Mouse (Mus musculus) hindbrain, embryonic 13.5 days (tissue): ENCODE measurements around the gene Efhc1. TPM values are rescaled to one million over a fixed set of nuclear protein-coding genes. Genes with fewer than 3 reads are reported as not detected.

Experiments used
- ATAC-seq: fragments of 200-750 bp; cut with Nextera tagmentation; 2 replicates; pipeline ENCODE4 v1.8.0; 2017; ENCODE audit warnings: moderate TSS enrichment; ENCODE audit not compliant: low FRiP score
- H3K27ac ChIP-seq: fragments of 300-500 bp; sonication (generic); 2 replicates; pipeline ENCODE4 v1.5.1; 2015; ENCODE audit warnings: inconsistent platforms, mild to moderate bottlenecking, moderate library complexity
- H3K27me3 ChIP-seq: fragments of 300-500 bp; sonication (generic); 2 replicates; pipeline ENCODE4 v1.6.1; 2015; ENCODE audit warnings: mild to moderate bottlenecking, inconsistent platforms
- H3K36me3 ChIP-seq: fragments of 300-500 bp; sonication (generic); 2 replicates; pipeline ENCODE4 v1.6.1; 2015; ENCODE audit warnings: mild to moderate bottlenecking, inconsistent platforms
- H3K4me1 ChIP-seq: fragments of 300-500 bp; sonication (generic); replicated peaks from 2 replicates; pipeline ENCODE4 v1.6.1; 2015; ENCODE audit warnings: inconsistent platforms
- H3K4me2 ChIP-seq: fragments of 300-500 bp; sonication (generic); 2 replicates; pipeline ENCODE4 v1.6.1; 2015; ENCODE audit warnings: inconsistent platforms, mild to moderate bottlenecking, moderate library complexity
- H3K4me3 ChIP-seq: fragments of 300-500 bp; sonication (generic); 2 replicates; pipeline ENCODE4 v1.5.1; 2015; ENCODE audit warnings: mild to moderate bottlenecking, inconsistent platforms
- H3K9ac ChIP-seq: fragments of 300-500 bp; sonication (generic); 2 replicates; pipeline ENCODE4 v1.6.1; 2015; ENCODE audit warnings: mild to moderate bottlenecking, inconsistent platforms
- H3K9me3 ChIP-seq: fragments of 300-500 bp; sonication (generic); 2 replicates; pipeline ENCODE4 v1.6.1; 2016; ENCODE audit warnings: inconsistent platforms
- WGBS: fragments of 180-500 bp; shearing (Covaris S2); methylation state at CpG from one replicate; pipeline ENCODE4 v1.1.7; 2015; 5-methylcytosine and 5-hydroxymethylcytosine counted together
- polyA plus RNA-seq: library from polyadenylated mRNA; unstranded; fragments of >200 nt; fragmentation: Nextera tagmentation; extraction: Ambion mirVana; gene quantifications from 2 replicates; pipeline ENCODE4 v1.2.1, GENCODE M21; 2015

The Efhc1 gene
- polyA plus RNA-seq, 1 experiment from 2014 or later: 3.5 TPM

DNA sequence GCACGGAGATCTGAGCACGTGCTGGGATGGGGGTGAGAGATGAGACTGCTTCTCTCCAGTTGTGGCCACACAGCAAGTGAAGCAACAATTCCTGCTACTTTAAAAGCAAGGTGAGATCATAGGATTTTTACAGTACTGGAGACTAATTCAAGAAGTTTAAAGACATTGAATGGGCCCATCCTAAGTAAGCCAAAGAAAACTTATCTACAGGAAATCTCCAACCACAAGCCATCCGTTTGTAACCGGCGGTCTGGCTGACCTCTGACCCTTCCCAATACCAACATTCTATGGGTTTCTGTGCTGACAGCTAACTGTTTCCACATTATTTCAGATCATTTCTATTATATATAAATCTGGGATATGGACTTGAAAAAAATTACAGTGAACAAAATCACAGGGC, 73.8 kb downstream of the Efhc1 start:
- Histone ChIP-seq H3K4me2 (no peak overlapping the region), H3K27ac (no peak overlapping the region), H3K27me3 (no peaks in the 10 kb centered on the region), H3K9ac (no peak overlapping the region), H3K36me3 (no peaks in the 10 kb centered on the region), H3K4me3 (no peak overlapping the region), H3K4me1 (no peaks in the 10 kb centered on the region), H3K9me3 (no peaks in the 10 kb centered on the region)
- WGBS: 88% methylated on average over 5 of the region's 5 CpGs
- ATAC-seq: no peak

- Histone ChIP-seq H3K4me3 (no peak overlapping the region), H3K36me3 (no peaks in the 10 kb centered on the region), H3K9me3 (no peaks in the 10 kb centered on the region), H3K27ac (no peak overlapping the region), H3K4me1 (no peaks in the 10 kb centered on the region), H3K27me3 (no peaks in the 10 kb centered on the region), H3K9ac (no peak overlapping the region), H3K4me2 (no peak overlapping the region)
- no peak for ATAC-seq
- WGBS: 85% methylated on average over 7 of the region's 7 CpGs
Measured at GRCm38 (mm10) chr1:21026534-21026933, 75.1 kb downstream of the Efhc1 start.

DNA sequence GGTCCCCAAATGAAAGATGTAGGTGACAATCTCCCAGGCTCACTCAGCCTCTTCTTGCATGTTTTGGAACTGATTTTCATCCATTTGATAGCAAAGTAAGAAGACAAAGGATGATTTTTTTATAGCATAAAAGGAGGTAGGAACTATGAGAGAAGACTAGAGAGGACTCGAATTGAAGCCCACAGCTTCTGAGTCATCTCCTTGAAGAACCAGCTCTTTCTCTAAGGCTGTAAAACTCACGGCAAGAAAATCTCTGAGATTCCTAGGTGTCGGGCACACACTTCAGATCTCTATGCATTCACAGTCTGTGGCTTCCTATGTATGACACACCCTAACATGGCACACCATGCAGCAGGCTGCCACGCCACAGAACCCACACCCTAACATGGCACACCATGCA, 77.6 kb downstream of the Efhc1 start:
- WGBS: 96% methylated on average over 4 of the region's 4 CpGs

DNA sequence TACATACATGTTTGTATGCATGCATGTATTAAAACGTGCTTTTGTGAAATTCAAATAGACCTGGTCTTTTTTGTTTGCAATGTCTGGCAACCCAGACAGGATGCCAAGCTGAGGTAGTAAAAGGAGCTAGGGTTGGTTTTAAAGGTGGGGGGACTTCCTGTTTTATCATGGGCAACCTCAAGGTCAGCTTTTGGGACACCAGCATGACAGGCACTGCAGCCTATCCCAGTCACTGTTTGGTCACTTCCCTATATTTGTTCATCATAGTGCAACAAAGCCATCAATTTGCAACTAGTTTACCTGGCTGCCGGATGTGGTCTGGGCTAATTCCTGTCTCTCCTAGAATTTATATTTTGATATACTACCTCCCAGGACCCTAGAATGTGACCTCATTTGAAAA, 80.2 kb downstream of the Efhc1 start:
- Histone ChIP-seq H3K4me3 (no peak overlapping the region), H3K4me1 (no peaks in the 10 kb centered on the region), H3K4me2 (no peak overlapping the region), H3K27ac (no peak overlapping the region), H3K9me3 (no peaks in the 10 kb centered on the region), H3K36me3 (no peaks in the 10 kb centered on the region), H3K27me3 (no peaks in the 10 kb centered on the region), H3K9ac (no peak overlapping the region)
- WGBS: 91% methylated on average over 2 of the region's 2 CpGs
- ATAC-seq: no peak

More for the DNA sequence above, 77.6 kb downstream of the Efhc1 start:
- Histone ChIP-seq H3K9ac (no peak overlapping the region), H3K27ac (no peak overlapping the region), H3K9me3 (no peaks in the 10 kb centered on the region), H3K4me3 (no peak overlapping the region), H3K36me3 (no peaks in the 10 kb centered on the region), H3K27me3 (no peaks in the 10 kb centered on the region), H3K4me2 (no peak overlapping the region), H3K4me1 (no peaks in the 10 kb centered on the region)
- ATAC-seq: no peak

DNA sequence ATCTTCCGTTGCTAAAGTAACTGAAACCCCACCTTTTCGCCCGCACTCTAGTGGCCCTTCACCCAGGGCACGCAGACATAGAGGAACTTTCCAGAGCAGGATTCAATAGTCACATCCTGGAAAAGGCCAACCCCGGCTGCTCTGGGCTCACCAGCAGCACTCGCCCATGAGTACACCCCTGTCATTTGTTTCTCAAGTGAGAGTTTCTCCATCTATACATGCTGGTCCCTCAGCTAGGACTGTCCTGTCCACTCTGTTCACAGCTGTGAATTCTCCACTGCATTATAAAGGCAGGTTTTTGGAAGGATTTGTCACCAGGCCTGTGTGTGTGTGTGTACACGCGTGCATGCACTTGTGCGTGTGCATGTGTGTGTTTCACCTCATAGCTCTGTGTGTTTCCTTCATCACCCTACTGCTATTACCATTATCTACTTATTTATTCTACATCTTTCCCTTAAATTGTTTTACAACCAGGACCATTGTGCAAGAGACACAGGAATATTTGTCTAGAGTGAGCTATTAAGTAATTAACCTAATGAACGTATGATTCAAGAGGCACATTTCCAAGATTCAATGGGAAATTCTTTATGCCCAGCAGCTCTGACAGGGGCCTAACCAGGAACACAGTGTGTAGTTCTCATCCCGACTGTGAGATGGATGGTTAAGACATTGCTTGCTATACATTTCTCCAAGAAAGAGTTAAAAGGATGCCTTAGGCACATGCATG, 81.8 kb downstream of the Efhc1 start:
- WGBS: 94% methylated on average over 11 of the region's 11 CpGs
- H3K36me3 ChIP-seq: no peaks in the 10 kb centered on the region

DNA sequence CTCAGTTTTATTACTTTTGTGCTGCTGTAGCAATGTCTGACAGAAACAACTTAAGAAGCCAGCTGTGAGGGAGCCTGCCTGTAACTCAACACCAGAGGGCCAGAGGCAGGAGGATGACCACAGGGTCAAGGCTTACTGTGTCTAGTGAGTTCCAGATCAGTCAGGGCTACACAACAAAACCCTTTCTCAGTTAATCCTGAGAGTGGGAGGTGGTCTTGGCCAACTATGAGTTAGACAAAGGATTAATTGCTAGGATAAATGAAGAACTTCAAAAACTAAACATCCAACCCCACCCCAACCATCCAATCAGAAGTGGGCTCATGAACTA, 82.3 kb downstream of the Efhc1 start:
- no peaks in the 10 kb centered on the region for H3K4me1 ChIP-seq
- H3K27me3 ChIP-seq: no peaks in the 10 kb centered on the region
- no peak overlapping the region for H3K4me2 ChIP-seq
- no peaks in the 10 kb centered on the region for H3K36me3 ChIP-seq
- no peak overlapping the region for H3K27ac ChIP-seq
- no peak for ATAC-seq
- H3K9ac ChIP-seq: no peak overlapping the region
- H3K4me3 ChIP-seq: no peak overlapping the region
- H3K9me3 ChIP-seq: no peaks in the 10 kb centered on the region

More for the DNA sequence above, 81.8 kb downstream of the Efhc1 start:
- Histone ChIP-seq H3K4me1 (no peaks in the 10 kb centered on the region), H3K9me3 (no peaks in the 10 kb centered on the region), H3K27me3 (no peaks in the 10 kb centered on the region), H3K4me2 (no peak overlapping the region), H3K9ac (no peak overlapping the region), H3K27ac (no peak overlapping the region), H3K4me3 (no peak overlapping the region)
- no peak for ATAC-seq

DNA sequence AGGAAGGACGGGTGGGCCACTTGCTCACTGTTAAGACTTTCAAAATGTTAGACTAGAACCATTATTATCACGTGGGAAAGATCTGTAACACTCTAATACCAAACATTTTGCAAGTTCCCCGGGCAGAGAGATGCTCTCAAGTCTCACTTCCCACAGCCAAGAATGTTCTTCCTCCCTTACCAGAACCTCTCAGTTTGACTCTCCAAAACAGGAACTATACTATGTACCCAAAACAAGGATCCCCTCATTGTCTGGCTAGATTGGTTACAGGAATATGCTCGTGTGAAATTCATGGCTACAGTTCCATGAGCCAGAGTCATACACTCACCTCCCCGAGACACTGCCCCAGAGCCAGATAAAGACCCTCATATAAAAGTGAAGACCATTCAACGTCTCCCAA, 84.5 kb downstream of the Efhc1 start:
- Histone ChIP-seq H3K36me3 (no peaks in the 10 kb centered on the region), H3K27ac (no peak overlapping the region), H3K27me3 (no peaks in the 10 kb centered on the region), H3K4me3 (no peak overlapping the region), H3K4me2 (no peak overlapping the region), H3K4me1 (no peaks in the 10 kb centered on the region), H3K9me3 (no peaks in the 10 kb centered on the region), H3K9ac (no peak overlapping the region)
- WGBS: 83% methylated on average over 6 of the region's 6 CpGs
- ATAC-seq: no peak

- 86% methylated on average over 6 of the region's 6 CpGs for WGBS
- ATAC-seq: no peak
- Histone ChIP-seq H3K4me3 (no peak overlapping the region), H3K9ac (no peak overlapping the region), H3K9me3 (no peaks in the 10 kb centered on the region), H3K27ac (no peak overlapping the region), H3K4me1 (peaks cover 6% of the 10 kb centered on the region), H3K36me3 (no peaks in the 10 kb centered on the region), H3K4me2 (no peak overlapping the region), H3K27me3 (no peaks in the 10 kb centered on the region)
Measured at GRCm38 (mm10) chr1:21037881-21038601, 86.6 kb downstream of the Efhc1 start.

- H3K4me2 ChIP-seq: no peak overlapping the region
- H3K9me3 ChIP-seq: no peaks in the 10 kb centered on the region
- no peak overlapping the region for H3K4me3 ChIP-seq
- WGBS: 78% methylated on average over 3 of the region's 3 CpGs
- no peak for ATAC-seq
- H3K27ac ChIP-seq: no peak overlapping the region
- H3K4me1 ChIP-seq: peaks cover 6% of the 10 kb centered on the region
- no peak overlapping the region for H3K9ac ChIP-seq
- H3K27me3 ChIP-seq: no peaks in the 10 kb centered on the region
- no peaks in the 10 kb centered on the region for H3K36me3 ChIP-seq
Measured at GRCm38 (mm10) chr1:21039564-21039963, 88.1 kb downstream of the Efhc1 start.

GRCm38 (mm10) chr1:21040173-21040572, 88.7 kb downstream of the Efhc1 start:
- Histone ChIP-seq H3K36me3 (no peaks in the 10 kb centered on the region), H3K4me2 (no peak overlapping the region), H3K9ac (no peak overlapping the region), H3K27ac (no peak overlapping the region), H3K9me3 (no peaks in the 10 kb centered on the region), H3K4me1 (peaks cover 6% of the 10 kb centered on the region), H3K4me3 (no peak overlapping the region), H3K27me3 (no peaks in the 10 kb centered on the region)
- 93% methylated on average over 7 of the region's 7 CpGs for WGBS
- ATAC-seq: no peak

Other genes starting within 250 kb of the Efhc1 start
- gene Il17a, start 220.7 kb upstream of the Efhc1 start, polyA plus RNA-seq: not detected in 2 replicates
- gene Il17f, start 161.0 kb upstream of the Efhc1 start, polyA plus RNA-seq: not detected in 2 replicates
- 27.0 and 29.6 TPM in 2 replicates for gene Mcm3, start 131.3 kb upstream of the Efhc1 start, polyA plus RNA-seq
- gene Paqr8, start 61.0 kb upstream of the Efhc1 start, polyA plus RNA-seq: 22.5 and 26.2 TPM in 2 replicates
- gene Tram2, start 127.6 kb downstream of the Efhc1 start, polyA plus RNA-seq: 2.4 and 3.0 TPM in 2 replicates